Mouse (Mus musculus) adrenal gland, postnatal 10 days (tissue): ENCODE results near the gene Olfr1448. TPM values are rescaled to one million over a fixed set of nuclear protein-coding genes. Genes with fewer than 3 reads are reported as not detected.
"Not testable (repeated sequence)": the region's sequence is repeated elsewhere in the genome, so short reads cannot be mapped to it uniquely, and the experiment has no call there.

Experiments
- DNase-seq: peaks from one replicate; pipeline ENCODE4 v3.0.0; 2021; ENCODE audit warnings: mixed read lengths
- long read RNA-seq, 2 experiments: library from polyadenylated mRNA; stranded (forward); transcript quantifications; one replicate each; pipeline ENCODE4 v2.0.0; 2021
- total RNA-seq, 2 experiments: library from RNA; stranded (reverse); gene quantifications; 2 replicates each; pipeline ENCODE4 v1.2.3; 2021

Olfr1448 gene
- not detected for total RNA-seq
- long read RNA-seq, experiment 1, result 0 reads
- long read RNA-seq, experiment 2, result 0 reads

DNA sequence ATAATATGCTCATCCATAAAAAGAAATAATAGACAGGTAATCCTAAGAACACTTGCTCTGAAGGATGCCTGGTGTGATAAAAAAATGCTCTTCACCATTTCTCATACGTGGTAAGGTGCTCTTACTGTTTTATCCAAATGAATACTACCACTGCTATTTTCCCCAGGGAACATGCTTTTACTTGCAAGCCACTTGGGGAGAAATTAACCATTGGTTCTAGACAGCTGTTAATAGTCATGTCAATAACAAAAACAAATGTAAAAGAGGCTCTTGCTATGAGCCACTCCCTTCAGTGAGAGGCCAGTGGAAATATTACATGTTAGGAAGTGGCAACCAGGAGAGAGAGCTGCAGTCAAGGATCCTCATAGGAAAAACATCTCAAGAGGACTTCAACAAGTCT is at the start of gene Olfr1448:
Gene Olfr1448, minus strand, starts transcription at position 101 of the 400 bp plus-strand sequence.
- DNase-seq, result no peak

DNA sequence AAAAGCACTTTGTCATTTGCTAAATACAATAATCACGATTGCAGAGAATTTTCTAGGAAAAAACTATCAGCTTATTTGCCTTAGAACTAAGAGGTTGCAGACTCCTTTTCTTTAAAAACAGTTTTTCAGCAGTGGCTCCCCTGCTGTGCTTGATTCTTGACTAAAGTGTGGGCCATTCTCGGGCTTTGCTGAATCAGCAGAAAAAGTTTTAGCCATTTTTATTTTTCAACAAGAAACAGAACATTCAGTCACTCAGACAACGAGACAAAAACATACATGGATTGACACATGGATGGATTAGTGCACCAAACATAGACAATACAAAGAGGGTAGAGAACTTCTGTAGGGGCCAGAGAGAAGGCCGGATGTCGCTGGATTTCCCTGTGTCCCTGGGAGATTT is 45.9 kb upstream of the Olfr1448 start:
- DNase-seq, result not testable (repeated sequence)

DNA sequence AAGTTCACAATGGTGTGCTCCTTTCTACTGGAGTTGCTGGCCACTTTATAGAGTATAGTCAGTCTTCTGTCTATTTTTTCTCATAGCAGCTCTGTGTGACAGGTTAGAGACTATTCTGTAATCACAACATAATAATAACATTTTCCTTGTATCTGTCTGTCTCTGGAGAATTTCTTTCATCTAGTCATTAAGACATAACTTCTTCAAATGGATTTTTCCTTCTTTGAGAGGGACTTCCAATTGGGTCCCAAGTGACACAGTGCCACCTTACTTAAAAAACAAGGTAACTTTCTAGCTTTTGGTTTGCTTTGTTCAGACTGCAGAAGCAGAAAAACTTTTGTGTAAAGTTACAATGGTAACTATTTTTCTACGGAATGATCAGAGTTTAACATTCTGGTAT is 25.7 kb upstream of the Olfr1448 start, which contains the start of gene Olfr1450:
Gene Olfr1450, plus strand, starts transcription at position 301 of the 400 bp plus-strand sequence.
- no peak for DNase-seq

DNA sequence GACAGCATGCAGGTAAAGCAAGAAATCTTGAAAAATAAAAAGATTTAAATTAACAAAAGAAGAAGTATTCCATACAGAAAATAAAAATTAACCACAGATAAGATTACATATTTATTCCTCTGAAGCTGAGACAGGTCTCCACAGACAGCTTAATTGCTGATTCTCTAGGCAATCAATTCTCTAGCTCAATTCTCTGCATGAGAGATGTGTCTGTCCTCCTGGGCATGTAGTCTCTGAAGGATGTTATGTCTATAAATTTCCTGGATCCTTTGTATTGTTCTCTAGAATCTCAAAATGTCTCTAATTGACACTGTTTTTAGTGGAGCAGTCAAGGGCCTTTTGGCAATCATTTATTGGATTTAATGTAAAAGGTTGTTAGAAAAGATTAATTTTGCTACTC is 6.3 kb upstream of the Olfr1448 start, which contains the start of gene Olfr1449:
Gene Olfr1449, plus strand, starts transcription at position 301 of the 400 bp plus-strand sequence.
- no peak for DNase-seq

DNA sequence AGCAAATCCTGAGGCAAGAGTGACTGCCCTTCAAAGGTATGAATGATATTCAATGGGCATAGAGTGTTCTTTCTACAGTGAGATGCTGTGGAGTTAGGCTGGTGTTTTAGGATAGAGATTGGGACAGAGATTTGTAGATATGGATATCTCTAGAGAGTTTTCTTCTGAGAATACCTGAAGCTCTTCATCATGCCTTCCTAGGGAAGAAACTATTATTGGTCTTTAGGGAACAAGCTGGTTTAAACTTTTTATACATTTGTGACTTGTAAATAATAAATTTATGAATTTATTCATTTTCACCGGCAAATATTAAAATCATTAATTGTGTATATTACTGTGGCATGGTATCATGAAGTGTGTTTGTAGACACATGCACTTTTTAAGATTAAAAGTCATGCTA is 20.6 kb downstream of the Olfr1448 start, which contains the start of gene Olfr1447:
Gene Olfr1447, minus strand, starts transcription at position 101 of the 400 bp plus-strand sequence.
- DNase-seq, result no peak

DNA sequence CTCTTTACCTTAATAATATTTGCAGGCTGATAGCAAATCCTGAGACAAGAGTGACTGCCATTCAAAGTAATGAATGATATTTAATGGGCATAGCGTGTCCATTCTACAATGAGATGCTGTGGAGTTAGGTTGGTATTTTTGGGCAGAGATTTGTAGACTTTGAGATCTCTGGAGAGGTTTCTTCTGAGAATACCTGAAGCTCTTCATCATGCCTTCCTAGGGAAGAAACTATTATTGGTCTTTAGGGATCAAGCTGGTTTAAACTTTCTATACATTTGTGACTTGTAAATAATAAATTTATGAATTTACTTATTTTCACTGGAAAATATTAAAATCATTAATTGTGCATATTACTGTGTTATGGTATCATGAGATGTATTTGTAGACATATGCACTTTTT is 30.8 kb downstream of the Olfr1448 start, which contains the start of gene Olfr1446:
Gene Olfr1446, minus strand, starts transcription at position 101 of the 400 bp plus-strand sequence.
- no peak for DNase-seq

DNA sequence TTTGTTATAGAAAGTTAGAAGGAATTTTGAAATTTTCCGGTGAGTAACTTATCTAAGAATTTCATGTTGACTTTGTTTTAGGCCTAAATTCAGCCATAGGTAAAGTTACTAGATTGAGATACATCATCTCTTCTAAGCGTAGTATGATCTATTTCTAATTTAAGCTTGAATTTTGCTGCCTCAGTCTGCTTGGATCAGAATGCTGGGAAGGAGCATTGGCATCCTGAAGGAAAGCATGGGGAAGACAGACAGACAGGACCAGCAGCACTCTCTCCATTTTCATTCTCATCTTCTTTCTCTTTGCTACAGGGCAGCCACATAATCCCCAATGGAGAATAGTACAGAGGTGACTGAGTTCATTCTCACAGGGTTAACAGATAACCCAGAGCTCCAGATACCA is 40.7 kb downstream of the Olfr1448 start, which contains the start of gene Olfr1445:
Gene Olfr1445, plus strand, starts transcription at position 301 of the 400 bp plus-strand sequence.
- no peak for DNase-seq

Other genes starting within 250 kb of the Olfr1448 start
- not detected for gene Olfr1443, start 246.3 kb downstream of the Olfr1448 start, total RNA-seq
- 1 to 10 TPM; 3.3 to 5.8 TPM for gene Keg1, start 228.6 kb downstream of the Olfr1448 start, total RNA-seq
- gene Cntf, start 158.8 kb downstream of the Olfr1448 start, total RNA-seq, result 1 to 10 TPM; 2.9 to 3.5 TPM
- 10 to 100 TPM; 80.6 to 86.3 TPM for gene Zfp91, start 128.3 kb downstream of the Olfr1448 start, total RNA-seq
- gene Lpxn, start 128.2 kb downstream of the Olfr1448 start, total RNA-seq, result 1 to 10 TPM; 2.0 to 2.1 TPM
- gene Gm5244, start 77.7 kb downstream of the Olfr1448 start, total RNA-seq, result not detected
- not detected for gene Olfr1444, start 67.1 kb downstream of the Olfr1448 start, total RNA-seq
- gene Olfr1445, start 40.6 kb downstream of the Olfr1448 start, total RNA-seq, result not detected
- gene Olfr1446, start 30.9 kb downstream of the Olfr1448 start, total RNA-seq, result not detected
- gene Olfr1447, start 20.7 kb downstream of the Olfr1448 start, total RNA-seq, result not detected
- not detected for gene Olfr1449, start 6.4 kb upstream of the Olfr1448 start, total RNA-seq
- gene Olfr1450, start 25.8 kb upstream of the Olfr1448 start, total RNA-seq, result not detected
- not detected for gene Olfr1451, start 70.6 kb upstream of the Olfr1448 start, total RNA-seq
- gene Olfr1453, start 103.9 kb upstream of the Olfr1448 start, total RNA-seq, result not detected
- not detected for gene Olfr1454, start 136.2 kb upstream of the Olfr1448 start, total RNA-seq
- not detected for gene Olfr1457, start 173.5 kb upstream of the Olfr1448 start, total RNA-seq
- not detected for gene Olfr1458, start 182.4 kb upstream of the Olfr1448 start, total RNA-seq
- gene Olfr1459, start 225.1 kb upstream of the Olfr1448 start, total RNA-seq, result under 1 TPM in 1 of 2 experiments, not detected in 1; 0.06 TPM
- gene Olfr1461, start 238.6 kb upstream of the Olfr1448 start, total RNA-seq, result not detected